Mouse (Mus musculus): ENCODE measurements around the gene Sin3a.

The Sin3a gene

DNA sequence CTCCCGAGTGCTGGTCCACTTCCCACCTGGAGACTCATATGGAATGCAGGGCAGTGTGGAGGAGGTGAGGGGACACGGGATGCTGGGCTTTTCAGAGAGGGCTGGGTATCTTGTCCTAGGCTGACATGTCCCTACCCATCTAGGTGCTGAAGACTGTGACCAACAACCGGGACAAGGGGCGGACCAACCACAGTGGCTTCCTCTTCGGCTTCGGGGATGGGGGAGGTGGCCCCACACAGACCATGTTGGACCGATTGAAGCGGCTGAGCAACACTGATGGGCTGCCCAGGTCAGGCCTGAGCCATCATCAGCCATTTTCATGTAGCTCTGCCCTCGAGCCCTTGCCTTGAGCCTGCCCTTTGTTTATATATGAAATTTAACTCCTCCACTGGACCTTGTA, 65.9 kb downstream of the Sin3a start:
- no peak for DNase-seq

DNA sequence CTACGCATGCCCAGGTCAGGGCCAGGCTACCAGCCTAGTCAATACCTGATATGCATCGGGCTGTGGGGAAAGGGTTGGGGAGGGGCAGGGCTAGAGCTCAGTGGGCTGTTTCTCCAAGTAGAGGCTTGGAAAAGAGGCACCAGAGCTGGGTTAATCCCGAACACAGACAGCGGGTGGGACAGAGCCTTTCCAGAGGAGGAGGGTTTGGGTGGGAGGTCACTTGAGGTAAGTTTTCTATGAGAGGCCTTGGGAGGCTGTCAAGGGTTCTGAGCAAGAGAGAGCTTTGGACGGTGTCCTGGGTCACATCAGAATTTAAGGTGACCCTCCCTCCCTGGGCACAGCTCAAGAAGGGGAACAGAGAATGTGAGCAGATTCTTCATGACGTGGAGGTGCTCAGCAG, 66.7 kb downstream of the Sin3a start:
- DNase-seq, result no peak

DNA sequence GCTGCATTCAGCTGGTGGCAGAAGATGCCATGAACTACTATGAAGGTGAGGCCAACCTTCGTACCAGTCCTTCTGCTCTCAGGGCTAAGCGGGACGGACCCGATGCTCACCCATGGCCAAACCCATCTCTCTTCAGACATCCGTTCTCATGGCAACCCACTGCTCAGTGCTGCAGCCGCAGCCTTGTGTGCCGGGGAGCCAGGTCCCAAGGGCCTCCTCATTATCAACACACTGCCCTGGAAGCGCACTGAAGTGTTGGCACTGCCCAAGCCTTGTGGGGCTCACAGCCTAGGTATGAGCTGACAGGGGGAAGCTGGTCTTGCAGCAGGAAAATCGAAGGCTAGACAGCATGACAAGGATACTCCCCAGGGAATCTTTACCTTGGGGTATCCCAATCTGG, 67.3 kb downstream of the Sin3a start:
- no peak for DNase-seq

- no peak for DNase-seq
Measured at GRCm38 (mm10) chr9:57139571-57139970, 67.7 kb downstream of the Sin3a start.

GRCm38 (mm10) chr9:57141417-57142353, 69.8 kb downstream of the Sin3a start:
- DNase-seq, result no peak

DNA sequence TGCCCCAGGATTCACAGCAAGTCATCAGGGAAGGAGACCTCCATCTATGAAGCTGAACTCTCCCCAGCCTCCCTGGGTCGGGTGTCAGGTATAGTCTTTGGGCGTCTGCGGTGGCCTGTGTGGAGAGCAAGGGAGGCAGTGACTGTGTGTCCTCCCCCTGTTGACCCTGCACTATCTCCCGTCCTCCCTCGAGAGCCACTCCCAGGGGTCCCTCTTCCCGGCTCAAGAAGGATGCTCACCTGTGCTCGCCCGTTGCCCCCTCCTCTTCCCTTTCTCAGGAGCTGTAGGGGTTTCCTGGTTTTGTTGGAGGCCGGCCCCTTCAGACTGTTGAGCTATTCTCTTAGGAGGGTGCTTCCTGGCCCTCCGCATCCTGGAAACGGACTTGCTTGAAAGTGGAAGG, 71.4 kb downstream of the Sin3a start:
- no peak for DNase-seq

DNA sequence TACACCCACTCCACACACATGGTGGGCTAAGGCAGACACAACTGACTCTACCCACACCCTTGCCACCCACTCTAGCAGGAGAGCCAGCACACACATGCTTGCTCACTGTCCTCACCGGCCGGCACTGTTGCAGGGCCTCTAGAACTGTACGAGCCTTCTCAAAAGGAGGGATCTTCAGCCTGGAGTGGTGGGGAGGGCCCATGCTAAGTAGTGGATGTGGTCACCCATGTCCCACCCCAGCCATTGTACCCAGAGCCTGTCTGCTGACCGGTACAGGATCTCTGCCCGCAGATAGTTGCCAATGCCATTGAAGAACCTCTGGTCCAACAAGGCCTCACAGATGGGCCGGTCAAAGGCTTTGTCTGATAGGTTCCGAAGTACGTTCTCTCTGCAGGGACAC, 73.0 kb downstream of the Sin3a start:
- no peak for DNase-seq

DNA sequence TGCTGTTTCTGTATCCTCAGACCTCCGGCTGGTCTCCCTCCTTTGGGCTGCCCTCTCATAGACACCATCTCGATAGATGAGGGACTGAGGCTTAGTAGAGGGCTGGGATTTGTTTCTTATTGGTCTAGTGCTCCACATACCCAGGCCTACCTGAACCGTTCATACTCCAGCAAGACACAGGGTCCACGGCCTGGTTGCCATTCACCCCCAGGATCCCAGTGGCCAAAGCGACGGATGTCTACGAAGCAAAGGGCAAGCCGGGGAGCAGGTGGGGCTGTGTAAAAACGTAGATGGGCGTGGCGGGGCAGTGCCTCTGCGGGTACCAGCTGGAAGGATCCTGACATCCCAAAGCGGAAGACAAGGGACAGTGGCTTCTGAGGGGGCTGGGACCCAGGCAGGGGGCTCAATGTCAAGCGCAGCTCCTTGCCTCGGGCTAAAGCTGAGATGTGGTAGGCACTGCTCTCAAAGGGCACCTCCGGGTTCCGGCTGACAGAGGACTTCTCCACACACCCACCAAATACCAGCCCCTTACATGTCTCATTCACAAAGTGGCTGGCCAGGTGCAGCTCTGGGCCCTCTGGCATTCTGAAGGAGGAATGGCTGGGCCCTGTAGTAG, 74.7 kb downstream of the Sin3a start:
- no peak for DNase-seq

- DNase-seq, result peak; percentile 59 to 65
Measured at GRCm38 (mm10) chr9:57147205-57148143, 75.6 kb downstream of the Sin3a start.

- peak; percentile 84 to 89 for DNase-seq
Measured at GRCm38 (mm10) chr9:57148144-57148878, 76.5 kb downstream of the Sin3a start, which contains the start of gene Neil1. TSS of gene Neil1 (minus strand) at chr9:57148305.

- DNase-seq, result no peak
Measured at GRCm38 (mm10) chr9:57149021-57149420, 77.2 kb downstream of the Sin3a start.

GRCm38 (mm10) chr9:57150192-57150591, 78.4 kb downstream of the Sin3a start:
- no peak for DNase-seq

DNA sequence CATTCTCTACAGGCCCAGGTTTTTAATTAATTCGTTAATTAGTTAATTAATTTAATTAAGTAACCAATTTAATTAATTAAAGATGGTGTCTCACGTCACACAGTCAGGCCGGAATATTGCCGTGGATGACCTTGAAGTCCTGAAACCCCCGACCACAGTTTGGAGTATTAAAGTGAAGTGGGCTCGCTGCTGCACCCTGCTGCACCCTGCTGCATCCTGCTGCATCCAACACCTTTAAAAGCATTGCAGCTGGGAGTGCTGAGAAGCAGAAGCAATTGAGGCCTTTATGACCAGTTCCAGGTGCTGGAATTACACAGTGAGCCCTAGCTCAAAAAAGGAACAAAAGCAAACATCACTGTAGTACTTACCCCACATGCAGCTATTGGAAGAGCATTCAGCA, 80.5 kb downstream of the Sin3a start:
- no peak for DNase-seq

DNA sequence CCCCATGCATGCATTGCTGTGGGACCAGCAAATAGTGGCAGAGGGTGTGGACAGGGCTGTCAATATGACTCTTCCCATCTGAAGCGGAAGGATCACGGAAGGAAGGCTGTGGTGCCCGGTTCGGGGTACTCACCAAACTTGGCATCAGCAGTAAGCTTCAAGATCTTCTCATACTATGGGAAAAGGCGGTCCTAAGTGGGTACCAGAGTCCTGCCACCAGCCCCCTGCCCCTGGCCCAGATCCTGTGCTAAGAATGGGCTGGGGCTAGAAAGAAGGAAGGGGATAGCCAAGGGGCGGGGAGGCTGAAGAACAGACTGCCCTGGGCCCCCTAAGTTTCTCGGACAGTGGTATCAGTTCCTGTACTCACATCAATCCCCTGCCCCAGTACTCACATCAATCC, 84.5 kb downstream of the Sin3a start:
- DNase-seq, result no peak

DNA sequence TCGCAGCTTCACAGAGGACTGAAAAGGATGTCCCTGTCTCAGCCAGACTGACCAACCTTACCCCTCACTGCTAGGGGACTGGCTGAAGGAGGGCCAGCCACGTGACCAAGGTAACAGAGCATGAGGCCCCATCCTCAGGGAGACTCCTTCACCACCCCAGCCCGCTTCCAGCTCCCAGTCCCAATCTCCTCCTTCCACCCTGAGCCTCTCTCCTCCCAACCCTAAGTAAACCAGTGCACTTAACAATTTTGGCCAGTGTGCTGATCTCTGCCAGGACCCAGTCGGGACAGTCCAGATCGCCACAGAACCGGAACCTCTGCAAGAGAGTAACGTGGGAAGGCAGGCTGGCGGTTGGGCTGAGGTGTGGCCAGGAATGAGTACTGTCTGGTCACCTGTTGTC, 85.0 kb downstream of the Sin3a start:
- no peak for DNase-seq

DNA sequence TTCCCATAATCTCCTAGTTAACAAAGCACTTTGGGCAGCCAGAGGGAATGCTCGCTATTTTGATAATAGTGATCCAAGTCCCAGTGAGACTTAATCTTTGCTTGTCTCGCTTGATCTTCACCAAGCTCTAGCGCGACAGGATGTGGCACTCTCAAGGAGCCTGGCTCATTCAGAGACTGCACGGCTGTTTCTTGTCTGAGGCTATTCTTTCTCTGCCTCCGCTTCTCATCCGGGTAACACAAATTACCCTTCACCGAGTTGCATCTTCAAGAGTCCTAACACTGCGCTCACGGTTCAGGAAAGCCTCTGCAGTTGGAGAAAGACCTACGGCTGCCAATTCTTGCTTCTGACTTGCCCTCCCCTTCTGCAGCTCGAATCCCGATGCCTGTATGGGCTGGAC, 85.7 kb downstream of the Sin3a start:
- DNase-seq, result no peak

DNA sequence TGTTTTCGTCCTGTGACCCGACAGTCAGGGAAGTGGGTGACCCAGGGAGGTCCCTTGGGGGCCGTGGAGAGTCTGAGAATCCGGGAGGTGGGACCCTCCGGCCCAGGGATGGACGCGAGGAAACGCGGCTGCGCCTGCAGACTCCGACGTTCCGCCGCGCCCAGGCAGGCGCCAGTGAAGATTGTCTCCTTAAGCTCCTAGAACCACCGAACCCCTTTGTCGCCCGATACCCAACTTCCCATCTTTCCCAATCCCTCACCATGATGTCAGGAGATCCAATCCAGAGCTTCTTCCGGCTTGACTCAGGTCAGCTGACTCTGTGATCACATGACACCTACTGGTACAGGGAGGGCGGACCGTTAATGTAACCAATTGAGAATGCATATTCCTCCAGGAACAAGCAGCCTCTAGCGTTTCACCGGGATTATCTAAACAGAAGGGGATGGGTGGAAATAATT, 86.2 kb downstream of the Sin3a start, which contains the start of gene Commd4:
Gene Commd4, minus strand, starts transcription at position 319 of the 458 bp plus-strand sequence.
- DNase-seq, result peak; percentile 93 to 97

GRCm38 (mm10) chr9:57158506-57158905, 86.7 kb downstream of the Sin3a start:
- no peak for DNase-seq

DNA sequence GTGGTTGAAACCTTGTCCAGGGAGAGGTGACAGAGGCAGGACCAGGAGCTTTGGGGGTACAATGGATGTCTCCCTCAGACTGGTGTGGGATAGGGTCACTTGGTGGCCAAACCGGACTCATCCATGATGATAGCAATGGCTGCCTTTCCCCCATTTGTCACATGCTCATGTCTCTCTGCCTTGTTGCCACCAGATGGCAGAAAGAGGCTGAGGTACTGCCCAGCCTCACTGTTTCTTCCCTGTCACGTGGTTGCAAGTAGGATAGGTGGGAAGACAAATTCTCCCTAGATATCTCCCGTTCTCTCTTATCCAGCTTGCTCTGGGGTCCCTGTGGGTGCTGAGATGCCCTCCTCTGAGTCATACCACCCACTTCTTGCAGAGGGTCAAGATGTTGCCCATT, 90.7 kb downstream of the Sin3a start:
- DNase-seq, result peak in 1 of 2 experiments; percentile 43

GRCm38 (mm10) chr9:57163137-57163536, 91.3 kb downstream of the Sin3a start:
- DNase-seq, result no peak

DNA sequence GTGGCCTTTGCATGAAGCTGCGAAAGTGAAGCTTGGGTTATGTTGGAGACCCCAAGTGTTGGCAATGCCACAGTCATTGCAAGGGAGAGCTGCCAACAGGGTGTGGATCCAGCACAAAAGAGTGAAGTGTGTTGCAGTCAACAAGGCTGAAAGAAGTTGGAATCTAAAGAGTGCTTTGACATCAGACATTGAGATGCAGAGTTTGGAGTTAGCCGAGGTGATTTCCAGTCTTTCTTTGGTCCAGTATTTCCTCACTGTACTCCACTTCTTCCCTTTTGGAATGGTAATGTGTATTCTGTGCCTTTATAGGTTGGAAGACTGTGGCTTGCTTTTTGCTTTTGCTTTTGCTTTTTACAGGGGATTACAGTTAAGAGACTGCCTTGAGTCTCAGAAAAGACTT, 94.3 kb downstream of the Sin3a start:
- DNase-seq, result no peak

DNA sequence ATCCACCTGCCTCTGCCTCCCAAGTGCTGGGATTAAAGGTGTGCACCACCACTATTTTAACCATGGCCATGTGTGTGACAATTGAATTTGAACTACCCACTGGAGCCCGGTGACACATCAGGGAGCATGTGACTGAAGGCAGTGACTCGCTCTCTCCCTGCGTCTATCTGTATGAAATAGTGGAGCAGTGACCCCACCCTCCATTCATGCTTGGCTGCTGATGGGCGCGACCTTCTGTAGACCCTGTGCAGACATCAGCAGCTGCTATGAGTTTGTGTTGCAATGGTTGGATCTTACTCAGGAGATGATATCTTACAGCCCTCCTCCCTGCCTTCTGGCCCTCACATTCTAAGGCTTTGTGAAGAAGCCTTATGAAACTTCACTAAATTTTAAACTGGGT, 96.6 kb downstream of the Sin3a start:
- DNase-seq, result no peak
